Mouse (Mus musculus) neural tube, embryonic 10.5 days (tissue): Measurements from ENCODE around the gene Ppp1r8.

Experiments
- DNase-seq: peaks from one replicate; pipeline ENCODE4 v3.0.0-alpha.2; 2017; ENCODE audit warnings: low spot score; ENCODE audit errors: extremely low spot score

Gene Ppp1r8

GRCm38 (mm10) chr4:132842970-132843704 lies at the start of gene Ppp1r8:
TSS of gene Ppp1r8 (minus strand) at chr4:132843169.
- DNase-seq, result peak; percentile 91

DNA sequence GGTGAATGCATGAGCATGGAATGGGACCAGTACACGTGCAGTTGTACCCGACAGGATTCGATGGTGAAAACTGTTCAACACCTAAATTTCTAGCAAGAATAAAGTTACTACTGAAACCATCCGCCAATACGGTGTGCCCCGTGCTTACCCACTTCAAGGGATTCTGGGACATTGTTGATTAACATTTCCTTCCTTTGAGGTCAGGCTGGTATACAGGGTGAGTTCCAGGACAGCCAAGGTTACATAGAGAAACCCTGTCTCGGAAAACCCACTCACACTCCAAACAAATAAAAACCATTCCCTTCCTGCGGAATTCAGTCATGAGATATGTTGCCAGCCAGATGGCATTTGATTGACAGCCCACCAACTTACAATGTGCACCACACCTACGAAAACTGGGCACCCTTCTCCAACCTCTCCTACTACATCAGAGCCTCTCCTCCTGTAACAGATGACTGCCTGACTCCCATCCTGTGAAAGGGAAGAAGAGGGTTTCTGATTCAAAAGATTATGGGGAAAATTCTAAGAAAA lies 41.9 kb upstream of the Ppp1r8 start:
- DNase-seq, result no peak

- peak; percentile 91 for DNase-seq
These were observed 41.3 kb upstream of the Ppp1r8 start, which contains the start of gene Stx12 for GRCm38 (mm10) chr4:132884064-132884843. TSS of gene Stx12 (minus strand) at chr4:132884509.

- peak; percentile 16 for DNase-seq
These were observed 40.6 kb upstream of the Ppp1r8 start for GRCm38 (mm10) chr4:132883561-132884063.

DNA sequence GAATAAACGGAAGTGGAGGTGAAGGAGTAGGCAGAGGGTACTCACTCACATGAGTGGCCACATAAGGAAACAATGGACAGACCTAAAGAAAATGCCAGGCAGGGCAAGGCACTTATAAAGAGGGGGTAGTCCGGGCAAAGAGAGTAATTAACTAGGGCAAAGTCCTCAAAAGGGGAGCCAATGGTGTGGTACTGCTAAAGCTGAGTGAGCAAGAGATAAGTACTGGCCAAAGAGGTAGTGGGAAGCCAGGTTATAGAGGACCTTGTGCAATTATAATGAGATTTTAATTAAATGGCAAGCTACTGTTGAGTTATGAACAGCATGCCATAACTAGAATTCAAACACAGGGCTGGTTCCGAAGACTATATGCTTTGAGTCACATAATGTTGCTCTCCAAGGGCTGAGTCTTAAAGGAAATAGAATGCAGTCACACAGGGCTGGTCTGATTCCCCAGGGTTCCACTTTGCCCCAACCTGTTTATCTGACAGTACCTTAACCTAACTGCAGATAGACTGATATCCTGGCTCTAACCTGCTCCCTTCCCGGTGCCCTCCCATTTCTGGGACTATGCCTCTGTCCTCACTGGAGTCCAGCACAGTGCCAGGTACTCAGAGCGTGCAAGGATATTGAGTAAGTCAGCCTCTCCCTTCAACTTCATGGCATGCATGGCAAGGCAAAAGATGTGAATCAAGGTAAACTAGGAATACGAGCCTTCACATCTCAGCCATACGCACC lies 31.6 kb upstream of the Ppp1r8 start:
- DNase-seq, result no peak

GRCm38 (mm10) chr4:132873481-132874362 lies 30.8 kb upstream of the Ppp1r8 start:
- DNase-seq, result no peak

DNA sequence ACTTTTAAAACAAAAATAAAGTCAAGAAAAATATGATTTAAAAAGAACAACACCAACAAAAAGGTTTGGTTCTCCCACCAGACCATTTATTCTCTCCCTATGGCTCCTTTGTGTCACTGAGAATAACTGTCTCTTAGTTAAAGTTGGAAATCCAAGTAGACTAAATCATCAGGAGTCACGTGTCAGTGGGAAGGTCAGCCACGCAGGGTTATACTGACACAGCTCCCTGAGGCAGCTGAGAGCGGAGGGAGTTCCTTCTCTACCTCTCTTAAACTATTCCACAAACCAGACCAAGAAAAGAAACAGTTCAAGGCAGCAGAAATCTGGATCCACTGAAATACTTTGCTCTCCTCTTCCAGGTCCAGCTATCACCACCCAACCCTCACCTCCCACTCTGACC lies 28.1 kb upstream of the Ppp1r8 start:
- DNase-seq, result no peak

DNA sequence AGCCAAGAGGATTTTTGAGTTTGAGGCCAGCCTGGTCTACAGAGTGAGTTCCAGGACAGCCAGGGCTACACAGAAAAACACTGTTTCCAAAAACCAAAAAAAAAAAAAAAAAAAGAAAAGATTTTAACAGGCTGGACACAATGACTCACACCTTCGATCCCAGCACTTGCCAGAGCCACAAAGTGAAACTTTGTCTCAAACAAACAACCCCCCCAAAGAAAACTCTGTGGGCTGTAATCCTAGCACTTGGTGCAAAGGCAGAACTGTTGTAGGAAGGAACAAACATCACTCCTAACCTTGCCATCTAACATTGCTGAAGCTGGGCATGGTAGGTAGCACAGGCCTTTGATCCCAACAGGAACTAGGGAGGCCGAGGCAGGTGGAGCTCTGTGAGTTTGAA lies 21.9 kb upstream of the Ppp1r8 start:
- DNase-seq, result no peak

DNA sequence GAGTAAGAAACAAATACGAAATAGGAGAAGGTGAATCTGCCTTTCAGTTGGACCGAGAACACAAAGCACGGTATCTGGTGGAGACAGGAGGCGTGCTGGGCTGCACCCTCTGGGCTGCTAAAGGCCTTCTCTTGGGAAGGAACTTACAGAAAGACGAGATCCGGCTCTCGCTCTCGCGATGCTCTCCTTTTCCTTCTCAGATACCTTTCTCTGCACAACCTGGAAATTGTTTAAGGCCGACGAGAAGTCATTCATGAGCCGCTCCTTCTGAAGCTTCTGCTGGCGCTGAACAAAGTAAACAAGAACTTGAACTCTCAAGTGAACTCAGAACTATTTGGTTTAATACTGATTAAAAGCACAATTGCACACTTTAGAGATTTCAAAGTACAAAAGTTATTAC lies 20.0 kb upstream of the Ppp1r8 start:
- DNase-seq, result no peak

DNA sequence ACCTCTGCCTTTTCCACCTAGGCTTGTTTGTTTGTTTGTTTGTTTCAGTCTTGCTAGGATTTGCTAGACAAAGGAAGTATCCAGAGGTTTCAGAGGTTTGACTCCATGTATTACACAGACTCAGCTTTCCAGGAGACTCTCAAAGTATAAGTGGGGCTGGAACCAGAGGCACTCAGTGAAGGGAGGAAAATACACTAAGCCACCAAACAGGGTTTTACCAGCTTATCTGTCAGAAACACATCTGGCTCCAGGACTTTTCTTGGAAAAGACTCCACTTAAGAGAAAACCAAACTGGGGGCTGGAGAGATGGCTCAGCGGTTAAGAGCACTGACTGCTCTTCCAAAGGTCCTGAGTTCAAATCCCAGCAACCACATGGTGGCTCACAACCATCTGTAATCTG lies 17.9 kb upstream of the Ppp1r8 start:
- no peak for DNase-seq

DNA sequence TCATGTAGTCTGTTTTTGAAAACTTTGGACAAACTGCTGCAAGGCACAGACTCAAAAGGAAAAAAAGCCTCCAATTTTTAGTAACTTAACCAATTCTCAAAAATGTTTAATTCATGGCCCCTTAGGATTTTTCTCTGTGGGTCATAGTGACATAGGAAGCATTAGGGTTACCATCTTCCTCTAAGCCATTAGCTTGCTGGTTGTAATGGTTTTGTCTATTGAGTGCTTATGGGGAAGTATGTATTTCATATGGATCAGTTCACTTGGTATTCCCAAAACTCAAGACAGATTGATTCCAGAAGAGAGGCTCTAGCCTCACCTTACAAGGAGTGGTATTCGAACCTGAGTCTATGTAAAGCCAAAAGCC lies 719 bp upstream of the Ppp1r8 start:
- no peak for DNase-seq

DNA sequence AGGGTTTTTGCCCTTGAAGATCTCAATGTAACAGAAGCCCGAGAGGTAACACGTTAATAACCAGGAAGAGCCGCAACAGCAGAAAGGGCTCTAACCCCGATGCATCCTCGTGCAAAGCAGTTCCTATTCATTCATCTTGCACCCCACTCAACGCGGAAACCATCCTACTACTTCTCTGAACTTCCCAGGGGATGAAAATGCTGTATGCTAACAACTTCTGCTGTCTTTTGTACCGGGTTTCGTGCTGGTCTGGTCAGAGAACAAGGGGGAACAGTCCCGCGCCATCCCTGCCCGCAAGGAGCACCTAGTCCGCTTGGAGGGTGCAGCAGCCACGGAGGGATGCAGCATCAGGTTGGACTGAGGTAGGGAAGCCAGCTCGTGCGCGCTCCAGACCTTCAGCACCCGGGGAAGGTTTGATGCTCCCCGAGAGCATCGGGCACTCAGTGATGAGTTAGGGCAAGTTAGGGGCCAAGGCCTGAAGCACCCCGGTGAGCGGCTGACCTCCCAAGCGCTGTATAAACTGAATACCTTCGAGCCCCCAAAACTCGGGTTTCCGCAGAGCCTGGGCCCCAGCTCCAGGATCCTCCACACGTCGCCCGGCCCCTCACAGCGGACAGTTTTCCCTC lies 575 bp downstream of the Ppp1r8 start:
- peak; percentile 57 for DNase-seq

- no peak for DNase-seq
These were observed 1.5 kb downstream of the Ppp1r8 start for GRCm38 (mm10) chr4:132841493-132841892.

DNA sequence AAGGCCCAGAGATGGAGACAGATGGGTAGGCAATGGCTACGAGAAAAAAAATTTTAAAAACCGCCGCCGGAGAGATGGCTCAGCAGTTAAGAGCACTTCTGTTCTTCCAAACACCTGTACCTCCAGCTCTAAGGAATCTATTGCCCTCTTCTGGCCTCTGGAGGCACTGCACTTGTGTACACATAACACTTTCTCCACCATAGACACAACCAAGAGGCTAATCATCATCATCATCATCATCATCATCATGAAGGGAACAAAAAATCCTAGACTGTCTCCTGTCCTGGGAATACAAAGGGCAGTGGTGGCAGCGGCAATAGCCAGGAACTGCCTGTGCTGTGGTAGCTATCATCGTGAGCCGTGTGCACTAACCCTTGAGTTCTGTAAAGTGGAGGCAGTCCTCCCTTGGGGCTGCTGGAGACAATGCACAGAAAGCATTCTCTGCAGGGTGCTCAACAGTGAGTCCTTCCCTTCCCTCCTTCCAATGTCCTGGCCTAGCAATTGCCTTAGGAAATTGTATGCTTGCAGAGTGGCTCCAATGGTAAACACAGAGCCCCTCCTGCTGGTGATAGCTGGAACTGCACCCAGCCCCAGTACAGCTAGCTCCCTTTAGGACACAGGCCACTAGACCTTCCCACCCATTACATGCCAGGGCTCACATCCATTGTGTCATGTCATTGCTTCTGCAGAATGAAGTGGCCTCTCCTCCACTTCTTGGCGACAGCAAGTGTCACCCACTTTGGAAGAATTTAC lies 19.2 kb downstream of the Ppp1r8 start:
- DNase-seq, result peak; percentile 74

DNA sequence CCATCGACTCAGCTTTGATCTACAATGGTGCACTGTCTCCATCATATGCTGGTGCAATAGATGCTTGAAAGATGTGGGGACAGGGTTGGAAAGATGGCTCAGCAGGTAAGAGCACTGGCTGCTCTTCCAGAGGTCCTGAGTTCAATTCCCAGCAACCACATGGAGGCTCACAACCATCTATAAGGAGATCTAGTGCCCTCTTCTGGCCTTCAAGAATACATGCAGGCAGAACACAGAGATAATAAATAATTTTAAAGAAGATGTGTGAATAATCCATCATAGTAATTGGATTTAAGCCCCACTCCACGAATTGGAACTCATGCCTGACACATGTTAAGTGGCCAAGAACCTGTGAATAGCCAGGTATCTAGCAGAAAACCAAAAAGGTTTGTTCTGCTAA lies 24.5 kb downstream of the Ppp1r8 start:
- DNase-seq, result no peak

DNA sequence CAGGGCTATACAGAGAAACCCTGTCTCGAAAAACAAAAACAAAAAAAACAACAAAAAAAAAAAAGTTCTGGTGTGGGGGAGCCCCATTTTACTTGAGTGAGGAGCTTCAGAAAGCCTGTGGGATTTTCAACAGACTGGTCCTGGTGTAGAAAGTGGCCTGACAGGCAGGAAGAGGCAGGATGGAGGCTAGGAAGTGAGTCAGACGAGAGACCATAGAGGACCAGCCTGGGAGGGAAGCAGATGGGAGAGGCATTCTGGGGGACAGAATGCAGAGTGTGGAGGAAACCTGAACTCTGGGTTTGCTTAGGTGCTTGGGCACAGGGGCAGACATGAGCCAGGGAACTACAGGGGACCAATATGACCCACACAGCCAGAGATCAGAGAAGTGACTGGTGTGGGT lies 26.1 kb downstream of the Ppp1r8 start:
- DNase-seq, result no peak

- no peak for DNase-seq
These were observed 26.6 kb downstream of the Ppp1r8 start for GRCm38 (mm10) chr4:132816404-132816803.

DNA sequence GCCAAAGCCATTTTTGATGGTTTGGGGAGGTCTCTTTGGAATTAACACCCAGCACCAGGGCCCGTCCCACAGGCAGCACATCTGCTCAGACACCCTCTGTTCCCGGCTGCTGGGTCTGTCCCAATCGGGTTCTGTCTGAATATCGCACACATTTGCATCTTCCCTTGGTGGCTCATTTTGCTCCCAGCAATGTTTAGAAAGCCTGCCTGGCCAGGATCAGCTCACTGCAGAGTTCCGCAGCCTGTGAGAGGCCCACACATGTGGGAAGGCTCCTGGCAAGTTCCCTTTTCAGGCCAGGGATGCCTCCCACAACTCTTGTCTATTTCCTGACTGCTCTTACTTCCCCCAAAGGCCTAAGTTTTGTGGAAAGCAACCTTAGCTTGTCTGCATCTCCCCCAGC lies 33.3 kb downstream of the Ppp1r8 start:
- no peak for DNase-seq
